Mouse (Mus musculus) small intestine, adult 2 months (tissue): Measurements from ENCODE around the gene Synpo2l. TPM values are rescaled to one million over a fixed set of nuclear protein-coding genes. Genes with fewer than 3 reads are reported as not detected.

Experiments used
- H3K27ac ChIP-seq: fragments of 200-500 bp; 2 replicates; pipeline ENCODE4 v1.5.1; 2012; ENCODE audit warnings: low read depth, low read length, control low read depth, inconsistent platforms; ENCODE audit not compliant: insufficient read depth
- H3K27me3 ChIP-seq: fragments of 200-500 bp; 2 replicates; pipeline ENCODE4 v1.6.1; 2012; ENCODE audit warnings: mild to moderate bottlenecking, moderate library complexity, low read length, inconsistent platforms; ENCODE audit not compliant: control insufficient read depth, insufficient read depth
- H3K36me3 ChIP-seq: fragments of 200-500 bp; 2 replicates; pipeline ENCODE4 v1.6.1; 2012; ENCODE audit warnings: mild to moderate bottlenecking, low read length, control low read depth, inconsistent platforms; ENCODE audit not compliant: control insufficient read depth, insufficient read depth
- H3K4me1 ChIP-seq: fragments of 200-500 bp; 2 replicates; pipeline ENCODE4 v1.6.1; 2012; ENCODE audit warnings: low read length, inconsistent platforms, mixed read lengths; ENCODE audit not compliant: control insufficient read depth, insufficient read depth, insufficient read length
- H3K4me3 ChIP-seq: fragments of 200-500 bp; 2 replicates; pipeline ENCODE4 v1.5.1; 2012; ENCODE audit warnings: low read depth, mild to moderate bottlenecking, control low read depth, inconsistent platforms, low read length, moderate library complexity
- CTCF ChIP-seq: fragments of 200-500 bp; IDR thresholded peaks from 2 replicates; pipeline ENCODE4 v1.5.1; 2012; ENCODE audit warnings: low read depth, mild to moderate bottlenecking, control low read depth, inconsistent platforms, low read length, moderate library complexity, mixed read lengths; ENCODE audit not compliant: insufficient replicate concordance, insufficient read length; ENCODE audit errors: extremely low read depth
- POLR2A ChIP-seq: fragments of 200-500 bp; IDR thresholded peaks from 2 replicates; pipeline ENCODE4 v1.6.1; 2012; ENCODE audit warnings: low read depth, mild to moderate bottlenecking, control low read depth, inconsistent platforms, low read length, moderate library complexity
- WGBS: fragments of 180-500 bp; shearing (Covaris S2); methylation state at CpG from one replicate; pipeline ENCODE4 v1.1.7; 2018; 5-methylcytosine and 5-hydroxymethylcytosine counted together
- polyA plus RNA-seq: library from polyadenylated mRNA; depleted of rRNA; stranded (reverse); fragments of >200 nt; gene quantifications from 2 replicates; pipeline ENCODE4 v1.2.3, GENCODE M21; 2012

Gene Synpo2l
- polyA plus RNA-seq, 1 experiment: 0.06 TPM

GRCm38 (mm10) chr14:20662740-20663139 is 5.4 kb downstream of the Synpo2l start:
- no peak for TF ChIP-seq CTCF
- 93% methylated on average over 3 of the region's 3 CpGs for WGBS
- Histone ChIP-seq H3K27me3 (0 out of 2 replicates have a peak, but pooled peaks cover 5% of the 10 kb centered on the region), H3K27ac (no peak overlapping the region), H3K4me1 (peaks cover 7% of the 10 kb centered on the region), H3K36me3 (no peaks in the 10 kb centered on the region), H3K4me3 (no peak overlapping the region)

DNA sequence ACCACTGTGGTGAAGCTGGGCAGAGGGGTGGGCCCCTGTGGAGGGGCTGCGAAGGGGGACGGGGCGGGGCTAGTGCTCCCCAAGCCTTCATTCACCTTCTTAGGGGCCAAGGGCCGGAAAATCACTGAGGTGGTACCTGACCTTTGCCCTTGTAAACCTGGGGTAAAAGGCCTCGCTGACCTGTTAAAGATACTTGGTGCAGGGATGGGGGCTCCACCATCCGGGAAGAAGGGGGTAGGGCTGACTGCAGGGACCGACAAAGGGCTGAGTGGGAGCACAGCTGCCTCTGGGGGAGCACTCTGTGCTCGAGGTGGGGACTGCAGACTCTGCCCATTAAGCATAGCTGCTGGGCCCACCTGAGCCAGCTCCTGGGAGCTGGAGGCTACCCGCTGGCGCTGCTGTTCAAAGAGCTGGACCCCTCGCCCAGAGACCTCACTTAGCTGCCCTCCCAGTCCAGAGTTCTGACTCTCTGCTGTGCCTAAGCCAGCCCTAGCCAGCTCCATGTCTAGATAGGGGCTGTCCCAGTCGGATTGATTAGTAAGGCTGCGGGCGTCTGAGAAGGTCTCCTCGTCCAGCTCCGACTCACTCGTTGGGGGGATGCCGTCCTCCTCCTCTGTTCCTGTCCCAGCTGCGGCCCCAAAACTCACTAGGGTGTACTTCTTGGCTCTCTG is 6.4 kb downstream of the Synpo2l start:
- Histone ChIP-seq H3K4me3 (peak overlapping the region; percentile 77), H3K36me3 (no peaks in the 10 kb centered on the region), H3K4me1 (peaks cover 5% of the 10 kb centered on the region), H3K27me3 (0 out of 2 replicates have a peak, but pooled peaks cover 5% of the 10 kb centered on the region), H3K27ac (no peak overlapping the region)
- WGBS: 36% methylated on average over 19 of the region's 19 CpGs
- no peak for TF ChIP-seq CTCF

GRCm38 (mm10) chr14:20660827-20661660 is 7.1 kb downstream of the Synpo2l start:
- WGBS: 2% methylated on average over 52 of the region's 52 CpGs
- Histone ChIP-seq H3K4me1 (peaks cover 5% of the 10 kb centered on the region), H3K36me3 (no peaks in the 10 kb centered on the region), H3K4me3 (peak overlapping the region; percentile 77), H3K27ac (0 out of 2 replicates have a peak overlapping the region, but pooled peaks have one; percentile 44), H3K27me3 (0 out of 2 replicates have a peak, but pooled peaks cover 5% of the 10 kb centered on the region)
- TF ChIP-seq POLR2A (no peak; the same call in none of the 2 replicates), CTCF (peak; percentile 90)

GRCm38 (mm10) chr14:20659687-20660086 is 8.5 kb downstream of the Synpo2l start:
- Histone ChIP-seq H3K4me3 (no peak overlapping the region), H3K4me1 (peaks cover 5% of the 10 kb centered on the region), H3K27me3 (0 out of 2 replicates have a peak, but pooled peaks cover 5% of the 10 kb centered on the region), H3K36me3 (no peaks in the 10 kb centered on the region), H3K27ac (no peak overlapping the region)
- 97% methylated on average over 7 of the region's 7 CpGs for WGBS
- no peak for TF ChIP-seq POLR2A
- no peak for TF ChIP-seq CTCF

DNA sequence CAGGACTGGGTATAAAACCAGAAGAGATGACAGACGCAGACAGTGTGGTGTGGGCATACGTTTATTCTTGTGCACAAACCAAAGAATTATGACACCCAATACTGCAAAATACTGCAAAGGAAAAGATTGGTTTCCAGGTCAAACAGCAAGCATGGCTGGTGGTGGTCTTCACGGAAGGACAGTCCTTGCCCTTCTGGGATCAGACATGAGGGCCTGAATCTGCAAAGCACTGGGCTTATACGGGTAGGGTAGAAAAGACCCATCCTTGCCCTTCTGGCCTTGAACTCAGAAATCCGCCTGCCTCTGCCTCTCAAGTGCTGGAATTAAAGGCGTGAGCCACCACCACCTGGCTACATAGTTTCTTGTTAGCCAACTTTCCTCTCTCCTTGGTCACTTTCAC is 9.3 kb downstream of the Synpo2l start:
- no peak for TF ChIP-seq CTCF
- TF ChIP-seq POLR2A: no peak
- Histone ChIP-seq H3K36me3 (no peaks in the 10 kb centered on the region), H3K27ac (no peak overlapping the region), H3K4me3 (no peak overlapping the region), H3K4me1 (peaks cover 5% of the 10 kb centered on the region), H3K27me3 (0 out of 2 replicates have a peak, but pooled peaks cover 5% of the 10 kb centered on the region)
- WGBS: 89% methylated on average over 6 of the region's 6 CpGs

DNA sequence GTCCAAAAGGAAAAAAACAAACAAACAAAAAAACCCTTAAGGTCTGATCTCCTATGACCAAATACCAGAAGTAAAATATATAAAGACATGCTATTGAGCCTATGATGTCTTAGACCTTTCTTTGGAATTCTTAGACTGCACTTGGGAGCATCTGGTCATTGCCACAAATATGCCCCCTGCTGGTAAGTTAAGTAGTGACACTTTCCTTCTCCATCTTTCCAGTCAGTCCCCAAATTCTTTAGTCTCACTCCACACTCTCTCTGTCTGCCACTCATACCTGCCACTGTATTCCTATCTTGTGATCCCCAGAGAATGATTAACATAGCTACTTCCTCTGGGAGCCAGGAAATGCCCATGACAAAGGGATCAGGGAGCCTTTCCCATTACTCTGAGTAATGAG is 9.8 kb downstream of the Synpo2l start:
- no peak overlapping the region for H3K4me3 ChIP-seq
- TF ChIP-seq CTCF (no peak), POLR2A (no peak)
- no peak overlapping the region for H3K27ac ChIP-seq
- H3K36me3 ChIP-seq: no peaks in the 10 kb centered on the region
- 0 out of 2 replicates have a peak, but pooled peaks cover 5% of the 10 kb centered on the region for H3K27me3 ChIP-seq
- peaks cover 5% of the 10 kb centered on the region for H3K4me1 ChIP-seq

DNA sequence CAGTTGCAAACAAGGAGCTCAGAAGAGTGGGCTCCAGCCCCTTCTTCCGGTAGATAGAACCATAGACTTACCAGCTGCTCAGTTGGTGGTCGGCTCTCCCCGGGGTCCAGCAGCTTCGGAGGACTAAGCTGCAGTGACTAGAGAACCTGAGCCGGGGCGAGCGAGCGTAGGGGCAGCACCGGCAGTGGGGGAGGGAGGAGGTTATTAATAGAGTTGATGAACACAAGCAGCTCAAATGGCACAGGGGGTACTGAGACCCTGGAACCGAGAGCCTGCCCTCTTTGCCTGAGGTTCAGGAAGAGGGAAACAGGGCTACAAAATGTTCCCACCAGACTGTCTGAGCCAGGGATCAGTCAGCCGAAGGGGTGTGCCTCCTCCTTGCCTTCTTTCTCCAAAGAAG is 11.8 kb downstream of the Synpo2l start, which contains the start of gene Myoz1:
TSS of gene Myoz1 (minus strand) at position 180 of the 400 bp plus-strand sequence.
- Histone ChIP-seq H3K4me1 (no peaks in the 10 kb centered on the region), H3K4me3 (no peak within 1 kb of the TSS), H3K27me3 (no peaks in the 10 kb centered on the region), H3K36me3 (no peaks in the 10 kb centered on the region), H3K27ac (no peak within 1 kb of the TSS)
- 64% methylated on average over 11 of the region's 11 CpGs for WGBS
- TF ChIP-seq CTCF (no peak), POLR2A (no peak)
